Mouse (Mus musculus): Measurements from ENCODE around the gene Nckap5l. TPM values are rescaled to one million over a fixed set of nuclear protein-coding genes. Genes with fewer than 3 reads are reported as not detected.
"Not testable (repeated sequence)": the region's sequence is repeated elsewhere in the genome, so short reads cannot be mapped to it uniquely, and the experiment has no call there.

Nckap5l gene
- total RNA-seq, 2 experiments from 2014 or later: 17.1 to 18.5 TPM

DNA sequence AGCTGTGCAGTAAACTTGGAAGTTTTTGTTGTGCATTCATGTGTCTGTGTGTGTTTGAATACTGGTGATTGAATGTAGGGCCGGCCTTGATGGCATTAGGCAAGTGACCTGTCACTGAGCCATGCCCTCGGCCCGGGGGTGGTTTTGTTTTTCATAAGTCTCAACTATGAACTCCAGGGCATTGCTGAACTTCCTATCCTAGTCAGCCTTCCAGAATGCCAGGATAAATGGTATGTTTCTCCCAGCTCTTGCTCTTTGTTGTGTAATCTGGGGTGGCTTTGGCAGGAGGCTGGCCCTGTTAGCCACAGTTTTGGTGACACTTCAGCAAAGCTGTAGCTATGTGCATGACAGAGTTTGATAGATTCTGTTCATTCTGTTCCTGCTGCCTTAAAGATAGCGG, 60.7 kb downstream of the Nckap5l start:
- Histone ChIP-seq H3K4me3 (no peak overlapping the region), H3K27ac (no peak overlapping the region)
- no peak for DNase-seq (ENCODE audit: low spot score in 2 of 2)
- TF ChIP-seq CTCF (conservative IDR thresholded peaks at IDR 0.05): no peak

DNA sequence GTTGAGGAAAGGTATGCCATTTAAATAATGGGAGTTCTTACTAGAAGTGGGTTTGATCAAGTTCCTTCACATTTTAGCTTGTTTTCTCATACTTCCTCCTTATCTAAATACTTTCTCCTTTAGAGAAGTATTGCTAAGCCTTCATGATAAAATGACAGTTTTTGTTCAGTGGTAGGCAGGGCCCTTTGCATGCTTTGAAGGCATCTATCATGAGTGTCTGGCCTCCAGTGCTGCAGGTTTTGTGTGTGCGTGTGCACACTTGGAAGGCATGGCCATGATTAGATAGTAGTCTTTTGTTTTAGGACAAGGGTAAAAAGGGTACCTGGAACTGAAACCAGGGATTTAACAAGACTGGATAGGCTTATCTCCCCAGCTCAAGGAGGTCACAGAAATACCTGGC, 61.1 kb downstream of the Nckap5l start:
- no peak for DNase-seq (ENCODE audit: low spot score in 2 of 2)
- H3K4me3 ChIP-seq: no peak overlapping the region; the same call in 1 of the 2 replicates
- TF ChIP-seq CTCF (conservative IDR thresholded peaks at IDR 0.05): no peak

DNA sequence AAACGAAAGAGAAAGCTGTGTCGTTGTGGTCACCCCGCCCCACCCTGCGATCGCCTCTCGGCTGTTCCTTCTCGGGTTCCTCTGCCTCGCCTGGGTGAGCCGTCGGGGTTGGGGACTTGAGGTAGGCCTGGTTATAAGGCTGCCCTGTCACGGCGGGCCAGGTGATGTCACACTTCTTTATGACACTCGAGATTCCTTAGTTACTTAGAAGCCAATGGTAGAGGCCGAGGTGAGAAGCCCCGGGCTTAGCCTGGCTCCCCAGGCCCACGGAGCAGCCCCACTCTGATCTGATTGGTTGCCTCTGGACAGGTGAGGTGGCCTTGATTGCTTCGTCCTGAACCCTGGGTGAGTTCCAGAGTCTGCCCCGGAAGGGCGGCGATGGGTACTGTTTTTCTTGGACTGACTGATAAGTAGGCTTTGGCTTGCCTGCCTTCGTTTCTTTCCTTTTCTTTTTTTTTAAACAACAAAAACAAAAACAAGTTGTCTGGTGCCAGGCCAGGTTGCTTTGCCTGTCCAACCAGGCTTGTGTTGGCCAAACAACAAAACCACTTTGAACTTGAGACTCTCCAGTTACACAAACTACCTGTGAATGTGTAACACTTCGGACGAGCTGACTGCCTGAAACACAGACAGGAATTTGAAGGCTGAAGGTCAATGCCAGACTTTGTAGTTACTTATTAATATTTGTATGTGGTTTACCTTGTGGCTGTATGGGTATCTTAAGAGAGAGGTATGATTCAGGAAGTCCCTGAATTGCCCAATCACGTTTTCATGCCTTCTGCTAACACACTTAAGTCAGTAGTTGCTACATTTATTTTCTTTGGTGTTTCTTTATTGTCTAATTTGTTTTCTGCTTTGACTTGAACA, 63.9 kb downstream of the Nckap5l start:
- Histone ChIP-seq H3K27ac (peak overlapping the region; percentile 99), H3K4me3 (peak overlapping the region; percentile 87)
- DNase-seq (ENCODE audit: low spot score in 2 of 2): no peak
- TF ChIP-seq CTCF (conservative IDR thresholded peaks at IDR 0.05): no peak

More for the DNA sequence above, 61.1 kb downstream of the Nckap5l start:
- no peak overlapping the region for H3K27ac ChIP-seq

- Histone ChIP-seq H3K27ac (peak within 1 kb of the TSS; percentile 99), H3K4me3 (peak within 1 kb of the TSS; percentile 87)
- no peak; the same call in 1 of the 2 replicates for TF ChIP-seq CTCF (conservative IDR thresholded peaks at IDR 0.05)
- DNase-seq (ENCODE audit: low spot score in 2 of 2): peak; percentile 99 to 100
Measured at GRCm38 (mm10) chr15:99392486-99393385, 64.8 kb downstream of the Nckap5l start, which contains the start of gene Tmbim6. Gene Tmbim6 (plus strand): TSS chr15:99392882.

DNA sequence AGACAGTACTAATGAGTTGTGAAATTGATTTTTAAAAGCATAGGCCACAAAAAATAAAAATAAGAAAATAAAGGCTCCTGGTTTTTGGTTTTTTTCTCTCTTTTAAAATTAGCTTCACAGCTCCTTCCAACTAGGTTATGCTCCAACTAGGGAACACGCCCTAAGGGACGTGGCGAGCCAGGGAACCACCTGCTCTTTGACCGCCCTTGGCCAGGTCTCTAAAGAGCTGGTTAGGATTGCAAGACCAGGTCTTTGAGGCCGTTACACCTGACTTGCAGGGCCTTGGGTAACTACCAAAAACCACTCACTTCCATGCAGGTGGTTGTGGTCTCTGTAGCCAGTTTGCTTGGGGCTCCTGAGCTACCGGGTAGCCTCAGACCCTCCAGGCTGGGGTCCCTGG, 65.6 kb downstream of the Nckap5l start:
- DNase-seq (ENCODE audit: low spot score in 2 of 2): no peak
- peak overlapping the region; percentile 77 for H3K27ac ChIP-seq
- no peak for TF ChIP-seq CTCF (conservative IDR thresholded peaks at IDR 0.05)
- H3K4me3 ChIP-seq: peak overlapping the region; percentile 87

GRCm38 (mm10) chr15:99390472-99391401, 66.8 kb downstream of the Nckap5l start:
- no peak for TF ChIP-seq CTCF (conservative IDR thresholded peaks at IDR 0.05)
- no peak overlapping the region for H3K27ac ChIP-seq
- no peak for DNase-seq (ENCODE audit: low spot score in 2 of 2)
- no peak overlapping the region for H3K4me3 ChIP-seq

DNA sequence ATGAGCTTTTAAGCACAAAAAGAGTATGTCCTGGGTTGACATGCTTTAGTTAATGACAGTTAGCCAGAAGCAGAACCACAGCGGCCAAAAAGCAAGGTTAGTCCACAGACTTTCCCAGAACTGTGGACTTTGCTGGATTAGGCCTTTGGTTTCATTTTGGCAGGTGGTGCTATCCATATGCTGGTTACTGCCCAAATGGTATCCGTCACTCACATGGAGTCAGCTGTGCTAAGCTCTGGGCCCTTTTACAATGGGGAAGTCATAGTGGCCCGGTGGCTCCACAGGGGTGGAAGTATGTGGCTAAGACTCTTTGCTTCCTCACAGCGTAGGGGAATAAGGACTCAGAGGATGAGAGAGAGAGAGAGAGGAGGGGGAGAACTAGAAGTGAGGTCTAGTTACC, 69.6 kb downstream of the Nckap5l start:
- H3K4me3 ChIP-seq: no peak overlapping the region
- H3K27ac ChIP-seq: no peak overlapping the region
- no peak for DNase-seq (ENCODE audit: low spot score in 2 of 2)
- no peak for TF ChIP-seq CTCF (conservative IDR thresholded peaks at IDR 0.05)

- no peak overlapping the region for H3K27ac ChIP-seq
- no peak overlapping the region for H3K4me3 ChIP-seq
- no peak for TF ChIP-seq CTCF (conservative IDR thresholded peaks at IDR 0.05)
- no peak for DNase-seq (ENCODE audit: low spot score in 2 of 2)
Measured at GRCm38 (mm10) chr15:99386796-99387195, 70.8 kb downstream of the Nckap5l start.

DNA sequence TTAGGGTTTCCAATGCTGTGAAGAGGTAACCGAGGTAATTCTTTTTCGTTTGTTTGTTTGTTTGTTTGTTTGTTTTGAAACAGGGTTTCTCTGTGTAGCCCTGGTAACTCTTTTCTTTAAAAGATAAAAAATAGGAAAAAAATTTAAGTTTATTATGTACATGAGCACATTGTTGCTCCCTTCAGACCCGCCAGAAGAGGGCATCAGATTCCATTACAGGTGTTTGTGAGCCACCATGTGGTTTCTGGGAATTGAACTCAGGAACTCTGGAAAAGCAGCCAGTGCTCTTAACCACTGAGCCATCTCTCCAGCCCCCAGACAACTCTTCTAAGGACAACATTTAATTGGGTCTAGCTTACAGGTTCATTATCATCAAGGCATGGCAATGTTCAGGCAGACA, 71.4 kb downstream of the Nckap5l start:
- not testable (repeated sequence) for H3K4me3 ChIP-seq; H3K27ac ChIP-seq; DNase-seq (ENCODE audit: low spot score in 2 of 2)
- peak; percentile 62 for TF ChIP-seq CTCF (conservative IDR thresholded peaks at IDR 0.05)

GRCm38 (mm10) chr15:99384071-99384470, 73.5 kb downstream of the Nckap5l start:
- no peak for TF ChIP-seq CTCF (conservative IDR thresholded peaks at IDR 0.05)
- no peak overlapping the region for H3K27ac ChIP-seq
- no peak for DNase-seq (ENCODE audit: low spot score in 2 of 2)
- no peak overlapping the region for H3K4me3 ChIP-seq

GRCm38 (mm10) chr15:99382893-99383292, 74.7 kb downstream of the Nckap5l start:
- DNase-seq (ENCODE audit: low spot score in 2 of 2): no peak
- no peak for TF ChIP-seq CTCF (conservative IDR thresholded peaks at IDR 0.05)
- H3K4me3 ChIP-seq: no peak overlapping the region
- H3K27ac ChIP-seq: no peak overlapping the region

- no peak overlapping the region for H3K4me3 ChIP-seq
- no peak for DNase-seq (ENCODE audit: low spot score in 2 of 2)
- no peak overlapping the region for H3K27ac ChIP-seq
- no peak for TF ChIP-seq CTCF (conservative IDR thresholded peaks at IDR 0.05)
Measured at GRCm38 (mm10) chr15:99376240-99376639, 81.3 kb downstream of the Nckap5l start.
